Mouse (Mus musculus): ENCODE results near the gene Nf2. TPM values are rescaled to one million over a fixed set of nuclear protein-coding genes. Genes with fewer than 3 reads are reported as not detected.
"Not testable (repeated sequence)": the region's sequence is repeated elsewhere in the genome, so short reads cannot be mapped to it uniquely, and the experiment has no call there.

Nf2 gene
- total RNA-seq, 2 experiments from 2014 or later: 97.2 to 100 TPM

- intact Hi-C loops (cut with DNase I): no loop called here
Measured at GRCm38 (mm10) chr11:4803426-4803825, 45.9 kb downstream of the Nf2 start.

GRCm38 (mm10) chr11:4803008-4803407 is 46.3 kb downstream of the Nf2 start:
- intact Hi-C loops (cut with DNase I): no loop called here
- DNase-seq: peak; percentile 75 to 77

More at GRCm38 (mm10) chr11:4803426-4803825, 45.9 kb downstream of the Nf2 start:
- DNase-seq: no peak

- intact Hi-C loops (cut with DNase I); DNase-seq: not testable (repeated sequence)
Measured at GRCm38 (mm10) chr11:4802401-4802800, 46.9 kb downstream of the Nf2 start.

GRCm38 (mm10) chr11:4800654-4801053 is 48.7 kb downstream of the Nf2 start:
- peak in 1 of 2 experiments; percentile 15 for DNase-seq
- intact Hi-C loops (cut with DNase I): no loop called here

- DNase-seq: no peak
- intact Hi-C loops (cut with DNase I): no loop called here
Measured at GRCm38 (mm10) chr11:4793006-4793405, 56.3 kb downstream of the Nf2 start.

GRCm38 (mm10) chr11:4791549-4791948 is 57.8 kb downstream of the Nf2 start:
- intact Hi-C loops (cut with DNase I): no loop called here
- DNase-seq: no peak

GRCm38 (mm10) chr11:4789691-4790090 is 59.6 kb downstream of the Nf2 start:
- intact Hi-C loops (cut with DNase I): no loop called here
- peak; percentile 23 to 31 for DNase-seq

- intact Hi-C loops (cut with DNase I): no loop called here
- no peak for DNase-seq
Measured at GRCm38 (mm10) chr11:4784629-4785142, 64.7 kb downstream of the Nf2 start.

- intact Hi-C loops (cut with DNase I): no loop called here
- DNase-seq: no peak
Measured at GRCm38 (mm10) chr11:4783116-4783515, 66.2 kb downstream of the Nf2 start.

GRCm38 (mm10) chr11:4780927-4781326 is 68.4 kb downstream of the Nf2 start:
- no peak for DNase-seq
- intact Hi-C loops (cut with DNase I): no loop called here

- intact Hi-C loops (cut with DNase I): loop anchor here (1.0 kb wide), 1 partner anchor 337 kb away; no protein-coding TSS in a partner anchor
- peak; percentile 34 to 71 for DNase-seq
Measured at GRCm38 (mm10) chr11:4772925-4773324, 76.4 kb downstream of the Nf2 start.

- peak in 1 of 2 experiments; percentile 18 for DNase-seq
- intact Hi-C loops (cut with DNase I): no loop called here
Measured at GRCm38 (mm10) chr11:4771756-4772155, 77.6 kb downstream of the Nf2 start.

GRCm38 (mm10) chr11:4769881-4770280 is 79.5 kb downstream of the Nf2 start:
- no peak for DNase-seq
- intact Hi-C loops (cut with DNase I): no loop called here

- intact Hi-C loops (cut with DNase I): no loop called here
- DNase-seq: no peak
Measured at GRCm38 (mm10) chr11:4769293-4769692, 80.0 kb downstream of the Nf2 start.

GRCm38 (mm10) chr11:4768399-4768798 is 80.9 kb downstream of the Nf2 start:
- DNase-seq: no peak
- intact Hi-C loops (cut with DNase I): no loop called here

GRCm38 (mm10) chr11:4764476-4764875 is 84.9 kb downstream of the Nf2 start:
- intact Hi-C loops (cut with DNase I): no loop called here
- DNase-seq: no peak

GRCm38 (mm10) chr11:4763631-4764030 is 85.7 kb downstream of the Nf2 start:
- intact Hi-C loops (cut with DNase I): no loop called here
- DNase-seq: no peak

GRCm38 (mm10) chr11:4762511-4762910 is 86.8 kb downstream of the Nf2 start:
- DNase-seq: no peak
- intact Hi-C loops (cut with DNase I): no loop called here

GRCm38 (mm10) chr11:4761991-4762390 is 87.3 kb downstream of the Nf2 start:
- intact Hi-C loops (cut with DNase I): no loop called here

GRCm38 (mm10) chr11:4760438-4760837 is 88.9 kb downstream of the Nf2 start:
- intact Hi-C loops (cut with DNase I): no loop called here
- DNase-seq: peak; percentile 64 to 68

More at GRCm38 (mm10) chr11:4761991-4762390, 87.3 kb downstream of the Nf2 start:
- no peak for DNase-seq

GRCm38 (mm10) chr11:4757789-4758158 is 91.6 kb downstream of the Nf2 start:
- DNase-seq: no peak
- intact Hi-C loops (cut with DNase I): no loop called here

GRCm38 (mm10) chr11:4756984-4757788 is 92.2 kb downstream of the Nf2 start:
- intact Hi-C loops (cut with DNase I): no loop called here

More at GRCm38 (mm10) chr11:4756984-4757788, 92.2 kb downstream of the Nf2 start:
- DNase-seq: no peak

Measured in heart, postnatal 10 days (tissue).